Mouse (Mus musculus) adrenal gland, adult 8-10 months (tissue): Measurements from ENCODE around the gene Gdpd1. TPM values are rescaled to one million over a fixed set of nuclear protein-coding genes. Genes with fewer than 3 reads are reported as not detected.

ENCODE experiments used
- DNase-seq: peaks from one replicate; pipeline ENCODE4 v3.0.0; 2022
- microRNA-seq, 2 experiments: library from miRNA; unstranded; fragments of <30 nt; microRNA quantifications; one replicate each; pipeline ENCODE4 v1.2.0; 2022
- total RNA-seq, 4 experiments: library from RNA; stranded (reverse); gene quantifications; 2 replicates each; pipeline ENCODE4 v1.2.4; 2022

Gdpd1 gene
- total RNA-seq, 4 experiments from 2014 or later, result 5.6 to 10.1 (median 7.8) TPM

GRCm38 (mm10) chr11:86991241-86991640 lies 82.6 kb downstream of the Gdpd1 start:
- DNase-seq, result no peak

GRCm38 (mm10) chr11:86990309-86990708 lies 83.6 kb downstream of the Gdpd1 start:
- no peak for DNase-seq

- DNase-seq, result no peak
Measured at GRCm38 (mm10) chr11:86984990-86985389, 88.9 kb downstream of the Gdpd1 start.

Small RNAs within 50 kb of the gene (microRNA-seq; reads per million reads assigned to microRNA genes)
- gene Mir301, result 25.5 to 108 reads per million in 2 experiments

Other genes with a start within 250 kb of the Gdpd1 start
- gene Ypel2, start 80.4 kb downstream of the Gdpd1 start, total RNA-seq, result 10 to 100 TPM; 22.2 to 53.0 (median 26.6) TPM
- 10 to 100 TPM; 16.1 to 21.1 (median 19.1) TPM for gene Smg8, start 12.7 kb upstream of the Gdpd1 start, total RNA-seq
- 1 to 10 TPM in 3 of 4 experiments, under 1 TPM in 1; 0.75 to 1.3 (median 1.2) TPM for gene Prr11, start 34.6 kb upstream of the Gdpd1 start, total RNA-seq
- gene Ska2, start 35.2 kb upstream of the Gdpd1 start, total RNA-seq, result 1 to 10 TPM; 5.0 to 9.3 (median 7.2) TPM
- gene Trim37, start 53.0 kb upstream of the Gdpd1 start, total RNA-seq, result 10 to 100 TPM; 14.0 to 23.2 (median 15.7) TPM